Mouse (Mus musculus): ENCODE measurements around the gene Gm49388.

The Gm49388 gene

GRCm38 (mm10) chr7:127785308-127785707 is at the start of gene Gm49388:
TSS of gene Gm49388 (plus strand) at chr7:127785608.
- no peak for DNase-seq (ENCODE audit: low spot score in 2 of 2)

- DNase-seq (ENCODE audit: low spot score in 2 of 2), result peak; percentile 45 to 83
Measured at GRCm38 (mm10) chr7:127744366-127745045, 40.9 kb upstream of the Gm49388 start, which contains the start of gene Fbxl19. TSS of gene Fbxl19 (plus strand) at chr7:127744543.

GRCm38 (mm10) chr7:127745251-127745651 is 40.2 kb upstream of the Gm49388 start:
- DNase-seq (ENCODE audit: low spot score in 2 of 2), result peak; percentile 62 to 88

GRCm38 (mm10) chr7:127745652-127746493 is 39.5 kb upstream of the Gm49388 start:
- DNase-seq (ENCODE audit: low spot score in 2 of 2), result peak; percentile 78

- DNase-seq (ENCODE audit: low spot score in 2 of 2), result peak in 1 of 2 experiments; percentile 33
Measured at GRCm38 (mm10) chr7:127746494-127747491, 38.6 kb upstream of the Gm49388 start.

GRCm38 (mm10) chr7:127747559-127748234 is 37.7 kb upstream of the Gm49388 start:
- no peak for DNase-seq (ENCODE audit: low spot score in 2 of 2)

- no peak for DNase-seq (ENCODE audit: low spot score in 2 of 2)
Measured at GRCm38 (mm10) chr7:127748235-127748560, 37.2 kb upstream of the Gm49388 start.

GRCm38 (mm10) chr7:127750131-127751127 is 35.0 kb upstream of the Gm49388 start:
- no peak for DNase-seq (ENCODE audit: low spot score in 2 of 2)

GRCm38 (mm10) chr7:127751619-127752018 is 33.8 kb upstream of the Gm49388 start:
- no peak for DNase-seq (ENCODE audit: low spot score in 2 of 2)

GRCm38 (mm10) chr7:127752069-127752468 is 33.3 kb upstream of the Gm49388 start:
- no peak for DNase-seq (ENCODE audit: low spot score in 2 of 2)

- no peak for DNase-seq (ENCODE audit: low spot score in 2 of 2)
Measured at GRCm38 (mm10) chr7:127753158-127753557, 32.2 kb upstream of the Gm49388 start.

- DNase-seq (ENCODE audit: low spot score in 2 of 2), result no peak
Measured at GRCm38 (mm10) chr7:127753741-127754140, 31.7 kb upstream of the Gm49388 start.

GRCm38 (mm10) chr7:127759716-127760115 is 25.7 kb upstream of the Gm49388 start:
- DNase-seq (ENCODE audit: low spot score in 2 of 2), result no peak

- DNase-seq (ENCODE audit: low spot score in 2 of 2), result no peak
Measured at GRCm38 (mm10) chr7:127760478-127760877, 24.9 kb upstream of the Gm49388 start.

- DNase-seq (ENCODE audit: low spot score in 2 of 2), result peak; percentile 74 to 83
Measured at GRCm38 (mm10) chr7:127761026-127761425, 24.4 kb upstream of the Gm49388 start.

- no peak for DNase-seq (ENCODE audit: low spot score in 2 of 2)
Measured at GRCm38 (mm10) chr7:127763642-127764041, 21.8 kb upstream of the Gm49388 start.

GRCm38 (mm10) chr7:127765756-127766155 is 19.7 kb upstream of the Gm49388 start:
- no peak for DNase-seq (ENCODE audit: low spot score in 2 of 2)

GRCm38 (mm10) chr7:127766851-127767609 is 18.4 kb upstream of the Gm49388 start:
- DNase-seq (ENCODE audit: low spot score in 2 of 2), result peak; percentile 75 to 81

Measured in spleen, postnatal 10 days (tissue).